ENCODE assay signal across 17 mouse cellular contexts in the genomic region with DNA sequence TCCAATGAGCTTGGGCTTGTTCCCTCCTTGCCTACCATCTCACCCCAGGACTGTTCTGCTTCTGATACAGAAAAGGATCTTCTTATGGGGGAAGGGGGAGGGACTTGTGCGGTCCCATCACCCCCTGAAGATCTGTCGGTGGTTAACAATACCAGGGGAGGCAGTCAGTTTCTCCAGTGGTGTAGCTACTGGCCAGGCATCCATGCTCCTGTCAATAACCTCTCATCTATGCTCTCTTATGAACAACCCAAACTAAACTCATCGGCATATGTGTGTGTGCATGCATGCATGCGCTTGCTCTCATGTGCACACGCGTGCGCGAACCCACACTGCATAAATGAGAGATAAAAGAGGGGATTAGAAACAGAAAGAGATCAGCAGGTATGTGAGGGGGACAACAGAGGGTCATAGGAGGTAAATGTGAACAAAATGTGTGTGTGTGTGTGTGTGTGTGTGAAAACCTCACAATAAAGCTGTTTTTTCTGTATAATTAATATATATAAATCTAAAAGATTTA. TPM values are rescaled to one million over a fixed set of nuclear protein-coding genes. Genes with fewer than 3 reads are reported as not detected.
DNase-seq lines count a peak whose midpoint lies in the region; ATAC-seq and TF ChIP-seq lines count a peak whose summit lies in the region.
"Had no signal": no experiment of that assay in that cellular context is flagged by ENCODE, and none has a peak within 500 bp of the region (broad histone marks: within the 10 kb centered on the region; RNA-seq: fewer than 3 reads in every experiment).

No protein-coding gene starts in this region.

- H3K9ac ChIP-seq in liver, embryonic 11.5 days (ENCODE audit: low read depth, low read length) = no peak overlapping the region
- no peak overlapping the region for H3K9ac ChIP-seq in CH12.LX (ENCODE audit: insufficient read depth, low read depth)
- peak overlapping the region; percentile 62; the same call in 1 of the 2 replicates for H3K9ac ChIP-seq in liver, embryonic 16.5 days (ENCODE audit: low read depth, low read length)
- H3K9ac ChIP-seq in midbrain, postnatal 0 days (replicated peaks; ENCODE audit: low read length, poor library complexity, severe bottlenecking) = no peak overlapping the region
- H3K9ac ChIP-seq: forebrain, postnatal 0 days; heart, embryonic 15.5 days; hindbrain, embryonic 15.5 days; neural tube, embryonic 12.5 days had no signal

- peaks cover 58% of the 10 kb centered on the region for H3K79me2 ChIP-seq in CH12.LX (replicated peaks; ENCODE audit: control insufficient read depth, extremely low read depth, insufficient read depth, poor library complexity, severe bottlenecking)

- 0 out of 2 replicates have a peak, but pooled peaks have one; percentile 7 for ATAC-seq in liver, embryonic 11.5 days (replicated peaks; ENCODE audit: low FRiP score)
- no peak for ATAC-seq in liver, embryonic 16.5 days (ENCODE audit: low read depth)
- no peak for ATAC-seq in midbrain, postnatal 0 days (ENCODE audit: low FRiP score)
- ATAC-seq: forebrain, postnatal 0 days had no signal

- peak overlapping the region; percentile 67; the same call in 1 of the 2 replicates for H3K27ac ChIP-seq in liver, embryonic 11.5 days (ENCODE audit: low read depth, low read length)
- peak overlapping the region; percentile 83 for H3K27ac ChIP-seq in CH12.LX (ENCODE audit: insufficient read depth, low read depth)
- peak overlapping the region; percentile 65; the same call in 1 of the 2 replicates for H3K27ac ChIP-seq in brown adipose tissue, adult 24 weeks (replicated peaks; ENCODE audit: low read depth, low read length)
- H3K27ac ChIP-seq in liver, embryonic 16.5 days (ENCODE audit: low read length) = peak overlapping the region; percentile 86
- H3K27ac ChIP-seq in midbrain, postnatal 0 days (ENCODE audit: low read depth, low read length) = no peak overlapping the region
- H3K27ac ChIP-seq in cerebellum, adult 2 months (ENCODE audit: insufficient read depth, low read length) = no peak overlapping the region
- H3K27ac ChIP-seq: heart, embryonic 15.5 days; hindbrain, embryonic 15.5 days; neural tube, embryonic 12.5 days; stomach, postnatal 0 days had no signal

- no peak overlapping the region for H3K4me3 ChIP-seq in liver, embryonic 11.5 days (ENCODE audit: low read depth, low read length)
- H3K4me3 ChIP-seq in CH12.LX (replicated peaks in 1 of 3; ENCODE audit: low read depth in 2 of 3, low read length in 2 of 3, poor library complexity in 1 of 3) = no peak overlapping the region
- H3K4me3 ChIP-seq in brown adipose tissue, adult 24 weeks (ENCODE audit: insufficient read depth, low read depth, low read length) = no peak overlapping the region
- H3K4me3 ChIP-seq in liver, embryonic 16.5 days (ENCODE audit: low read depth, low read length) = no peak overlapping the region
- H3K4me3 ChIP-seq in midbrain, postnatal 0 days (ENCODE audit: low read depth, low read length) = no peak overlapping the region
- H3K4me3 ChIP-seq in cerebellum, adult 2 months (replicated peaks; ENCODE audit: insufficient read depth, low read depth, low read length) = no peak overlapping the region
- H3K4me3 ChIP-seq: heart, embryonic 15.5 days; hindbrain, embryonic 15.5 days; neural tube, embryonic 12.5 days had no signal

- no peak for TF ChIP-seq RAD21 in CH12.LX (IDR thresholded peaks at IDR 0.05; ENCODE audit: low read depth, low read length)

- H3K9me3 ChIP-seq in liver, embryonic 11.5 days (ENCODE audit: control insufficient read depth, low read length) = no peaks in the 10 kb centered on the region
- H3K9me3 ChIP-seq in CH12.LX (replicated peaks; ENCODE audit: low read length) = no peaks in the 10 kb centered on the region
- H3K9me3 ChIP-seq in liver, embryonic 16.5 days (replicated peaks; ENCODE audit: control insufficient read depth, low read length) = no peaks in the 10 kb centered on the region
- no peaks in the 10 kb centered on the region for H3K9me3 ChIP-seq in midbrain, postnatal 0 days (ENCODE audit: low read length)
- H3K9me3 ChIP-seq: heart, embryonic 15.5 days; hindbrain, embryonic 15.5 days; neural tube, embryonic 12.5 days had no signal

- dilution Hi-C loops in CH12.LX (cut with MboI; ENCODE audit: extremely low pct_ligation_motif_present, extremely low pct_unique_long_range_greater_than_20kb, low sequenced_read_pairs) = no loop called here

- peaks cover 42% of the 10 kb centered on the region for H3K4me1 ChIP-seq in liver, embryonic 11.5 days (replicated peaks; ENCODE audit: control insufficient read depth, insufficient read depth, low read length)
- H3K4me1 ChIP-seq in CH12.LX (ENCODE audit: control insufficient read depth in 1 of 2, insufficient read depth in 2 of 2) = peaks cover 44 to 95% of the 10 kb centered on the region in 2 experiments
- peaks cover 14% of the 10 kb centered on the region for H3K4me1 ChIP-seq in brown adipose tissue, adult 24 weeks (ENCODE audit: control insufficient read depth, insufficient read depth, insufficient read length, low read length)
- peaks cover 46% of the 10 kb centered on the region for H3K4me1 ChIP-seq in liver, embryonic 16.5 days (ENCODE audit: control insufficient read depth, low read depth, low read length)
- H3K4me1 ChIP-seq in midbrain, postnatal 0 days (ENCODE audit: insufficient read depth, low read length) = no peaks in the 10 kb centered on the region
- no peaks in the 10 kb centered on the region for H3K4me1 ChIP-seq in cerebellum, adult 2 months (ENCODE audit: control insufficient read depth, insufficient read depth, low read length)
- H3K4me1 ChIP-seq: hindbrain, embryonic 15.5 days; neural tube, embryonic 12.5 days had no signal

- no peak for TF ChIP-seq EP300 in CH12.LX (IDR thresholded peaks at IDR 0.05; ENCODE audit: low read length)

- H3K4me2 ChIP-seq in liver, embryonic 11.5 days = peak overlapping the region; percentile 56
- peak overlapping the region; percentile 69 for H3K4me2 ChIP-seq in CH12.LX (ENCODE audit: insufficient read depth, low read depth, poor library complexity, severe bottlenecking)
- H3K4me2 ChIP-seq in liver, embryonic 16.5 days (ENCODE audit: low read depth, low read length) = peak overlapping the region; percentile 58
- no peak overlapping the region for H3K4me2 ChIP-seq in midbrain, postnatal 0 days (ENCODE audit: low read depth, low read length, poor library complexity, severe bottlenecking)
- H3K4me2 ChIP-seq: heart, embryonic 15.5 days; hindbrain, embryonic 15.5 days; midbrain, embryonic 11.5 days; neural tube, embryonic 12.5 days had no signal

- TF ChIP-seq CTCF in CH12.LX (conservative IDR thresholded peaks at IDR 0.05 in 1 of 2, IDR thresholded peaks at IDR 0.05 in 1 of 2; ENCODE audit: low read depth in 2 of 2, low read length in 2 of 2) = no peak
- no peak for TF ChIP-seq CTCF in midbrain, postnatal 0 days (IDR thresholded peaks at IDR 0.05)
- no peak for TF ChIP-seq CTCF in cerebellum, adult 2 months (IDR thresholded peaks at IDR 0.05; ENCODE audit: borderline replicate concordance, insufficient read depth, low read depth, low read length)

- no peaks in the 10 kb centered on the region for H3K36me3 ChIP-seq in liver, embryonic 11.5 days (ENCODE audit: control insufficient read depth, insufficient read depth, low read length)
- peaks cover 3 to 56% of the 10 kb centered on the region in 2 experiments for H3K36me3 ChIP-seq in CH12.LX (replicated peaks in 1 of 2; ENCODE audit: control insufficient read depth in 1 of 2, insufficient read depth in 1 of 2, low read length in 1 of 2)
- H3K36me3 ChIP-seq in liver, embryonic 16.5 days (ENCODE audit: control insufficient read depth, insufficient read depth) = no peaks in the 10 kb centered on the region
- no peaks in the 10 kb centered on the region for H3K36me3 ChIP-seq in midbrain, postnatal 0 days (ENCODE audit: insufficient read depth, low read length)
- H3K36me3 ChIP-seq: heart, embryonic 15.5 days; hindbrain, embryonic 15.5 days; neural tube, embryonic 12.5 days had no signal

- H3K27me3 ChIP-seq in liver, embryonic 11.5 days (replicated peaks; ENCODE audit: control insufficient read depth, insufficient read depth, low read length) = no peaks in the 10 kb centered on the region
- H3K27me3 ChIP-seq in CH12.LX (replicated peaks) = no peaks in the 10 kb centered on the region
- H3K27me3 ChIP-seq in liver, embryonic 16.5 days (ENCODE audit: control insufficient read depth, insufficient read depth, low read depth, low read length) = no peaks in the 10 kb centered on the region
- no peaks in the 10 kb centered on the region for H3K27me3 ChIP-seq in midbrain, postnatal 0 days (ENCODE audit: insufficient read depth, low read length)
- H3K27me3 ChIP-seq in cerebellum, adult 2 months (ENCODE audit: control insufficient read depth, insufficient read depth, low read length) = no peaks in the 10 kb centered on the region
- H3K27me3 ChIP-seq: heart, embryonic 15.5 days; hindbrain, embryonic 15.5 days; neural tube, embryonic 12.5 days had no signal

- no peak for DNase-seq in liver, embryonic 11.5 days (ENCODE audit: low spot score)
- no peak for DNase-seq in liver
- DNase-seq in CH12.LX (ENCODE audit: extremely low read depth) = no peak
- DNase-seq in midbrain, postnatal 0 days (ENCODE audit: low spot score) = no peak
- no peak for DNase-seq in T-cell, adult 2 months (ENCODE audit: low spot score)
- no peak for DNase-seq in cerebellum, adult 2 months
- DNase-seq: cerebellum, adult 11 months; cerebellum, postnatal 10 days; forebrain, postnatal 0 days; retina, postnatal 1 day had no signal

- TF ChIP-seq POLR2A in CH12.LX (IDR thresholded peaks at IDR 0.05; ENCODE audit: low read depth, low read length) = no peak
- no peak for TF ChIP-seq POLR2A in cerebellum, adult 2 months (IDR thresholded peaks at IDR 0.05; ENCODE audit: borderline replicate concordance, insufficient read depth, low read length)

- in situ Hi-C loops in CH12.LX (cut with MboI; ENCODE audit: low pct_ligation_motif_present, low pct_unique_long_range_greater_than_20kb, low sequenced_read_pairs) = no loop called here

- WGBS in liver, embryonic 11.5 days = 81% methylated on average over 8 of the region's 8 CpGs
- 73% methylated on average over 8 of the region's 8 CpGs for WGBS in liver, embryonic 16.5 days (ENCODE audit: insufficient replicate concordance)
- 86% methylated on average over 8 of the region's 8 CpGs for WGBS in midbrain, postnatal 0 days
- WGBS in cerebellum, adult 2 months = 86% methylated on average over 8 of the region's 8 CpGs

TF ChIP-seq in CH12.LX, 34 proteins besides CTCF, POLR2A, EP300 and RAD21 (continues in another document):
- peak; percentile 63 for TF ChIP-seq BHLHE40 (IDR thresholded peaks at IDR 0.05; ENCODE audit: low read depth, low read length)

RNA-seq across cellular contexts. Expression of gene Inpp5d, which starts 29.9 kb away (rescaled TPM):
- polyA plus RNA-seq in liver, embryonic 11.5 days (2014; fragmentation: Nextera tagmentation; extraction: Ambion mirVana) = 30.8 and 31.0 TPM in 2 replicates
- total RNA-seq in CH12.LX (2012; rRNA removed) = 80.9 and 97.1 TPM in 2 replicates
- 106 and 112 TPM in 2 replicates for total RNA-seq in CH12.LX (2014; rRNA removed)
- 109 TPM in 2 replicates for polyA plus RNA-seq in CH12.LX (2012; ENCODE audit: insufficient read length, low read depth)
- polyA plus RNA-seq in brown adipose tissue, adult 24 weeks (2012; ENCODE audit: insufficient read depth, insufficient read length, missing spikeins) = 2.6 and 5.2 TPM in 2 replicates
- 12.6 and 14.2 TPM in 2 replicates for polyA plus RNA-seq in liver, embryonic 16.5 days (2015; fragmentation: Nextera tagmentation; extraction: Ambion mirVana)
- total RNA-seq in midbrain, postnatal 0 days (2014; rRNA removed) = 6.4 and 9.8 TPM in 2 replicates
- 2.6 and 3.1 TPM in 2 replicates for polyA plus RNA-seq in midbrain, postnatal 0 days (2015; fragmentation: Nextera tagmentation; extraction: Ambion mirVana)
- polyA plus RNA-seq in cerebellum, adult 2 months (2012; rRNA removed) = 4.7 and 5.6 TPM in 2 replicates

Comparison
In these comparisons a context has a peak if more than half of its experiments do, and no peak if none do; other contexts are left out.
1. H3K27ac ChIP-seq: peak in liver, embryonic 11.5 days (single experiment), CH12.LX (single experiment), brown adipose tissue, adult 24 weeks (single experiment) and liver, embryonic 16.5 days (single experiment); none in midbrain, postnatal 0 days (single experiment) and cerebellum, adult 2 months (single experiment).